Mouse (Mus musculus): ENCODE data around the gene Mrpl4. TPM values are rescaled to one million over a fixed set of nuclear protein-coding genes. Genes with fewer than 3 reads are reported as not detected.
A peak's percentile ranks its signal among the peaks of the same experiment; 100 is the strongest.

The Mrpl4 gene
- total RNA-seq, 2 experiments from 2014 or later: 59.2 to 64.2 TPM

DNA sequence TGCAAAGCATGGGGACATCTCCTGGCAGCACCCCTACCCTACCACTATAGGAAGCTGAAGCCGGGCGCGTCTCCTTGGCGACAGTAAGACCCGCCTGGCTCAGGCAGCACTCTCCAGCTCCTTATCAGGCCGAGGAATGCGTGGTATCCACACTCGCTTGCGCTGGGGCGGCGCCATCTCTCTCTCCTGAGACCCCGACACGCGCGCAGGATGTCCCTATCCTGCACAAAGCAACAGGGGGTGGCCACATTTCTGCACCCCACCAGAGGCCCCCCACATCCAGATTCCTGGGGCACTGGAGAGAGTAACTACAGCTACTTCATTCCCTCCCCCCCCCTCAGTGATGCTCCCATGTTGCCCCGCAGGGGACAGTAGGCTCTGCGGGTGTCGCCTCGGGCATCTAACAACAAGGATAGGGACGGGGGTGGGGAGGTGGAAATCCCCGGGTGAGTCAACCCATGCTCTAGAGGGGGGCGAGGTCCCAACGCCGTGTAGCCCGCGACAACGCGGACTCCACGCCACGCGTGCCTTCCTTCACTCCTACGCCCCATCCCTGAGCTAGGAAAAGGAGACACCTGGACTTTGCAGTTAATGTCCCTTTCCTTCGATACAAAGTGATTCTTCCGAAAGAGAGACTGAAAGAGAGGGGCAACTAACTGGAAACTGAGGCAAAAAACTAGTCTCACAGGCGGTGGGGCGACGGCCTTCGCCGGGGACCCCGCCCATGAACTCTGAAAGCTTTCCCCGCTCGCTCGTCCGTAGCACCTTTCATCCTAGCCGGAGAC is 26.9 kb upstream of the Mrpl4 start:
- peak overlapping the region; percentile 83 for H3K4me3 ChIP-seq
- intact Hi-C loops (cut with DNase I): no loop called here
- H3K27ac ChIP-seq: peak overlapping the region; percentile 24; the same call in 1 of the 2 replicates
- DNase-seq (ENCODE audit: extremely low spot score in 1 of 2, low spot score in 2 of 2): peak in 1 of 2 experiments; percentile 38
- no peak for TF ChIP-seq CTCF (IDR thresholded peaks at IDR 0.05)

DNA sequence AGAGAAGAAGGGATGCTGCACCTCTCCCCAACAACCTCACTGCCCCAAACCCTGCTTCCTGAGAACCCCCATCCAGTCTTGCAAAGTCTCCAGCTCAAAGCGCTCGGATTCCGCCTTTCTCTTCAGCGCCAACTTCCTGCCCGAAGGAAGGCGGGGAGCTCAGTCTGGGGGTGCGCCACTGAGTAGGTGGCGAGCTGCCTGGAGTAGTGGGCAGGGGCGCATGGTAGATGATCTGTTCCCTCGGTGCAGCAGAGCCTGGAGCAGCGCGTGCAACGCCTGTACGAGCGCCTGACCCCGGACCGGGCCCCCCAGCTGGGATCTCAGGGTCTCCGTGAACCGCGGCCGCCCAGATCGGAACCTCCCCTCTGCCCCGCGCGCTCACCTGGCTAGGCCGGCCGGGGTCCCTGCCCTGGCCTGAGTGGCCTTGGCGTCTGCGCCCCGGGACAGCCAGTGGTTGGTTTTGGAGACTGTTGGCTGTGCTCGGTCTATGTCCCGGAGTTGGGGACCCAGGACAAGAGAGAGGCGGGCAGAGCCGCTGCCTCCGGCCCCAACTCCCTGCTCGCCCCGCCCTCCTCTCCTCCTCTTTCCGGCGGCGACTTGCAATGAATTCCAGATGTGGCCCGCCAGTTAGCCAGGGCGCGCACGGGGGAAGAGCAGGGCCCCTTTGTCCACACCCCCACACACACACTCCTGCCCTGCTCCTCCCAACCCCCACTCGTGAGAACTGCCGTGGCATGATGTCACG is 26.1 kb upstream of the Mrpl4 start, which contains the start of gene S1pr2:
Gene S1pr2, minus strand, starts transcription at position 566 of the 745 bp plus-strand sequence.
- DNase-seq (ENCODE audit: extremely low spot score in 1 of 2, low spot score in 2 of 2): peak; percentile 40 to 50
- intact Hi-C loops (cut with DNase I): no loop called here
- TF ChIP-seq CTCF (IDR thresholded peaks at IDR 0.05): no peak
- Histone ChIP-seq H3K27ac (peak within 1 kb of the TSS; percentile 52), H3K4me3 (peak within 1 kb of the TSS; percentile 83)

DNA sequence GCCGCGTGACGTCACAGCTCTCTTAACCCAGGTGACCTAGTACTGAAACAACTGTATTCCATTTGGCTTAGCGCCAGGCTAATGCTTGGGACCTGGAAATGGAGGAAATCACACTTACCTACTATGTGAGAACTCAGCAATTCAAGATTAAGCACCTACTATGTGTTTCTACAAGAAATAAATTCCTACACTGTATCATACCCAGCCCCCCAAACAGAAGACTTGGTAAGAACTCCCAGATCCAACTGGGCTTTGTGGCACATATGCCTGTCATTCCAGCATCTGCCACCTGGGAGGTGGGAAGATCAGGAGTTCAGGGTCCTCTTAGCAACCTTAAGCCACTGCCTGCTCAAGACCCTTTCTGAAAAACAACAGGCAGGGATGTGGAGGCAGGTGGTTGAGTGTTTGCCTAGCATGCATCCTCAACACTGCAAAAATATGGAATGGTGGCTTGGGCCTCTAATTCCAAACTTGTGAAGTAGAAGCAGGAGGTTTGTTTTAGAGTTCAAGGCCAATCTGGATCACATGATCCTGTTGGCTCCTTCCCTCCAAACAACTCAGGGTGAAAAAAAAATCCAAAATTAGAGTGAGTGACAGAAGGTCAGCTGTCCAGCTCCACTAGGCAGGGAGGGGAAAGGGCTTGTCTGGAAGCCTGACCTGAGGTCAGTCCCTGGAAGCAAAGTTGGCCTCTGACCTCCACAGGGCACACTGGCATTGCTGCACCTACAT is 25.4 kb upstream of the Mrpl4 start:
- intact Hi-C loops (cut with DNase I): no loop called here
- Histone ChIP-seq H3K4me3 (peak overlapping the region; percentile 83), H3K27ac (no peak overlapping the region)
- DNase-seq (ENCODE audit: extremely low spot score in 1 of 2, low spot score in 2 of 2): no peak
- no peak; the same call in 1 of the 2 replicates for TF ChIP-seq CTCF (IDR thresholded peaks at IDR 0.05)

DNA sequence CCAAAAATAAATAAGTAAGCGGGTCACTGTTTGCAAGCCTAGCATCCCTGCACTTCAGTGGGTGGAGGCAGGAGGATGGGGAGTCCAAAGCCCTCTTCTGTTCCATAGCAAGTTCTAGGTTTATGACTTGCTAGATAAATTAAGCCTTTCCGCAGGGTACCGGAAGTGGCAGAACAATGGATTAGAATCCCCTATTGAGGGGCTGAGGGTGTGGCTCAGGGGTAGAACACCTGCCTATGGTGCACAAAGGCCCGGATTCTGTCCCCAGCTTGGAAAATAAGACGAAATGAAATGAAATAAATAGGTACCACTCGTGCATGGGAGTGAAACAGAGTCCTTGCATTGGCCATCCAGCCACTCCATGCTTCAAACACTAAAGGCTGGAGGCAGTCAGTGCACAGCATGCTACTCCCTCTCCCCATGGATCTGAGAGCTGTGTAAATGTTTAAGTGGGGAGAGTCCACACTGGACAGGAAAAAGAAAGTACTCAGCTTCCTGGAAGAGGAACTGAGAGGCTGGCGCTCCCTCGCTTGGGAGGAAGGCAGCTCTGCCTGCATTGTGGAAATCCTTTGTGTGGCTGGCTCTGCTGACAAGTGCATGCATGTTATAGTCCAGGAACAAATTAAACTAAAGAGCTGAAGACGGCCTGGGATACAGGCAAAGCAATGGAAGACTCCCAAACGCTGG is 24.0 kb upstream of the Mrpl4 start:
- intact Hi-C loops (cut with DNase I): no loop called here
- Histone ChIP-seq H3K27ac (no peak overlapping the region), H3K4me3 (no peak overlapping the region)
- no peak for DNase-seq (ENCODE audit: extremely low spot score in 1 of 2, low spot score in 2 of 2)
- TF ChIP-seq CTCF (IDR thresholded peaks at IDR 0.05): no peak

DNA sequence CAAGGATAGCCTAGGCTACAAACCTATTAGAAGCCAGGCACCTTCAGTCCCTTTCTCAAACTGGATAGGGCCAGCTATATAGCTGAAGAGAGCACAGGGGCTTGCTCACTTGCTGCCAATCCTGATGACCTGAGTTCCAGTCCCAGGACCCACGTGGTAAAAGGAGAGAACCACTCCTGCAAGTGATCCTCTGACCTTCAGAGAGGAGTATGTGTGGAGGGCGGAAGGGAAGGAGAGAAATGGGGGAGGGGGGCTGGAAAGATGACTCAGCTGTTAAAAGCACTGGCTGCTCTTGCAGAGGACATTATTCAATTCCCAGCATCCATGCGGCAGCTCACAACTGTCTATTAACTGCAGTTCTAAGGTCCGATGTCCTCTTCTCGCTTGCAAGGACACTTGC is 23.4 kb upstream of the Mrpl4 start:
- no peak for DNase-seq (ENCODE audit: extremely low spot score in 1 of 2, low spot score in 2 of 2)
- TF ChIP-seq CTCF (IDR thresholded peaks at IDR 0.05): no peak
- Histone ChIP-seq H3K4me3 (no peak overlapping the region), H3K27ac (no peak overlapping the region)
- intact Hi-C loops (cut with DNase I): no loop called here

DNA sequence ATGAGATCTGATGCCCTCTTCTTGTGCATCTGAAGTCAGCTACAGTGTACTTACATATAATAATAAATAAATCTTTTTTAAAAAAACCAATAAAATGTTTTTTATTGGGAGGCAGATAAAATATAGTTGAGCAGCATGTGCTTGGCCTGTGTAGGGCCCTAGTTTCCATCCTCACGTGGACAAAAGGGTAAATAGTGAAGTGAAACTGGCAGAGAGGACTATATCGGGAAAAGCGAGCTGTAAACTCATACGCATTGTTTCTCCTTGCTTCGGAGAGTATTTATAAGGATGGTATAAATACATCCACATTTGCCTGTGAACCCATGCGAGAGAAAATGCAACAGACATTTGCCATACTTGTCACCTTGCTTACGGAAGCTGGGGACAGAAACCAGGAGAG is 22.8 kb upstream of the Mrpl4 start:
- TF ChIP-seq CTCF (IDR thresholded peaks at IDR 0.05): no peak
- H3K4me3 ChIP-seq: no peak overlapping the region
- DNase-seq (ENCODE audit: extremely low spot score in 1 of 2, low spot score in 2 of 2): no peak
- no peak overlapping the region for H3K27ac ChIP-seq
- intact Hi-C loops (cut with DNase I): no loop called here

DNA sequence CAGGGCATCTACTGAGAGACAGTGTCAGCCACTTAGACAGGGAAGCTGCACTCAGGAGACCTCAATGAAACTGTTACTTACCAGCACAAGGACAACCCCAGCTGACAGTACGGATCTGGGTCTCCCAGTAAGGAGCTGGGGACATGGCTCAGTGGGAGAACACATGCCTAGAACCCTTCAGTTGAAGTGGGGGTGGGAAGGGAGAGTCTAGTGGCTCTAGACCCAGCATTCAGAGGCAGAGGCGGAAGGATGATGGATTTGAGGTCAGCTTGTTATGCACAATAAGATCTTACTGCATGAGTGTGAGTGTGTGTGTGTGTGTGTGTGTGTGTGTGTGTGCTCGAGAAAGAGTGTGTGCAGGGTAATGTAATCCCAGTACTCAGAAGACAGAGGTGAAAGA is 20.4 kb upstream of the Mrpl4 start:
- no peak overlapping the region for H3K4me3 ChIP-seq
- DNase-seq (ENCODE audit: extremely low spot score in 1 of 2, low spot score in 2 of 2): no peak
- intact Hi-C loops (cut with DNase I): no loop called here
- H3K27ac ChIP-seq: no peak overlapping the region
- no peak for TF ChIP-seq CTCF (IDR thresholded peaks at IDR 0.05)

DNA sequence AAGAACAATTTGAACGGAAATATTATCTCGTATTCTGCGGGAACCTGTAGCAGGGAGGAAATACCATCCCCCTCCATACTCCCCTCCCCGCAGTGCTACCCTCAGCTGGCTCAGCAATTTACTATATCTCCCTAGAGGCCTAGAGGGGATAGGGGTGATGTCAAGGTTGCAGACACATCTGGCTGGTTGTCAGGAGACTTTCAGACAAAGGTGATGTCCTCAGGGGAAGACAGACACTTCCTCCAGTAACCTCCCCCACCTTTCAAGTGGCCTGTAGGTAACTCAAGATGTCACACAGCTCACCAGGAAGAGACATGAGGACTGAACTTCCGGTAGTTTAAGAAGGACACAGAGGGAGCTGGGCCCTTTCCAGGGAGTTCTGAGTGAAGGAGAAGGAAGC is 19.4 kb upstream of the Mrpl4 start:
- intact Hi-C loops (cut with DNase I): no loop called here
- TF ChIP-seq CTCF (IDR thresholded peaks at IDR 0.05): no peak
- H3K27ac ChIP-seq: no peak overlapping the region
- H3K4me3 ChIP-seq: no peak overlapping the region
- DNase-seq (ENCODE audit: extremely low spot score in 1 of 2, low spot score in 2 of 2): no peak

DNA sequence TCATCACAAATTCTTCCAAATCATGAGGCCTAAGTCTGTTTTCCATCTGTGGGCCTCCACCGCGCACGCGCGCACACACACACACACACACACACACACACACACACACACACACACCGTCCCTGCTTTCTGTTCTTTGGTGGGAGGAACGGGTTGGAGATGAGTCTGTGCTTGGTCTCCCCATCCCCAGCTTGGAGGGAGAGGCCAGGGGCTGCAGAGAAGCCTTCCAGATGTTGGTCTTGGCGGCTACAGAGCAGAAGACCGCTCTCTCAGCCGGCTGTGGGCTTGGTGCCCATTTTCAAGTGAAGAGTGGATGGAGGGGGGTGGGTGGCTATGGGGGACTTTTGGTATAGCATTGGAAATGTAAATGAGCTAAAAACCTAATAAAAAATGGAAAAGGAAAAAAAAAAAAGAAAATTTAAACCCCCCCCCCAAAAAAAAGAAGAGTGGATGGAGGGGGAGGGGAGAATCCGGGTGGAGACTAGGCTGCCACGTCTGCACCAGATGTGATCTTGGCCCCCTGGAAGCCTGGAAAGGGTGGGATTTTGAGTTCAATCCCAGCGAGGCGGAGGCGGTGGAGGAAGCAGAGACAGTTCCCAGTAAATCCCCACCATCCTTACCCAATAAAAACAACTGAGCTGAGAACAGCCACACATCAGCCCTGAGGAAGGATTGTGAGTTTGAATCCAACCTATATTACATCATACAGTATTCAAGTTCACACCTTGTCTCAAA is 15.4 kb upstream of the Mrpl4 start:
- H3K4me3 ChIP-seq: no peak overlapping the region
- H3K27ac ChIP-seq: no peak overlapping the region
- intact Hi-C loops (cut with DNase I): no loop called here
- no peak for TF ChIP-seq CTCF (IDR thresholded peaks at IDR 0.05)
- DNase-seq (ENCODE audit: extremely low spot score in 1 of 2, low spot score in 2 of 2): no peak

DNA sequence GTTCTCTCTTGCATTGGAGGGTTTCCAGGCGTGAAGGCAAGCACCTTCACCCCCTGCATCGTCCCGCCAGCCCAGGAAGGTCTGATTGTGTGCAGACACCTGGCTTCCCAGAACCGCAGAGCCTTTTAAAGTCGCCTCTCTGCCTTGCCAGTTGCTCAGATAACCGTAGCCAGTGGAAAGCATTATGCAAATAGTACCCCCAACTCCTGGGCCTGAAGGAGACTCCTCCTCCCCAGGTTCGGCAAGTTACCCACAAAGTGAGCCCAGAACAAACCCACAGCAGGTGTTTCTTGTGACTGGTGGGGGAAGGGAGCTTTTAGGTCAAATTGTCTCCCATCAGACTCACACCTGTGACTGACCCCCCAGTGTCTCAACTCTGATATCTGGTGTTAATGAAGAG is 14.6 kb upstream of the Mrpl4 start:
- intact Hi-C loops (cut with DNase I): no loop called here
- Histone ChIP-seq H3K27ac (no peak overlapping the region), H3K4me3 (no peak overlapping the region)
- no peak for TF ChIP-seq CTCF (IDR thresholded peaks at IDR 0.05)
- DNase-seq (ENCODE audit: extremely low spot score in 1 of 2, low spot score in 2 of 2): no peak

DNA sequence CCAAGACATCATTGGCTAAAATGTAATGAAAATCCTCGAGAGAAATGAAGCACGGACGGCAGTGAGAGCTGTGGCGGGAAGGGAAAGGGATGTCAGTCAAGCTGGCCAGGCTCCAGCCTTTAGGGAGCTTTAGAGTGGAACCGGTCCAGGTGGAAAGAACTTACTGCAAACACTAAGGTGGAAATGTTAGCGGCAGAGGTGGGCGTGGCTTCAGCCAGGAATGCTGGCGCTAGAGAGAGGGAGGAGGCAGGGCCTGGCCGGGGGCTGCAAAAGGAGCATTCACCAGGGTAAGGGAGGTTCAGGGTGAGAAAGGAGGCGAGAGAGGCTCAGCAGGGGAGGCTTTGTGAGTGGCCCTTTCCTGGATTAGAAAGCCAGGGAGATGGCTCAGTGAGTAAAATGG is 11.7 kb upstream of the Mrpl4 start:
- H3K27ac ChIP-seq: no peak overlapping the region

More for the DNA sequence above, 11.7 kb upstream of the Mrpl4 start:
- intact Hi-C loops (cut with DNase I): no loop called here
- no peak for TF ChIP-seq CTCF (IDR thresholded peaks at IDR 0.05)
- no peak overlapping the region for H3K4me3 ChIP-seq
- no peak for DNase-seq (ENCODE audit: extremely low spot score in 1 of 2, low spot score in 2 of 2)
